Mouse (Mus musculus) hematopoietic stem cell, adult 5-6 weeks (primary cell): ENCODE measurements around the gene Fam110c. TPM values are rescaled to one million over a fixed set of nuclear protein-coding genes. Genes with fewer than 3 reads are reported as not detected.

Experiments
- ATAC-seq, 2 experiments: fragments of 125-278 bp in 1 of 2; replicated peaks in 1 of 2; 2 replicates each; pipeline ENCODE4 v1.8.0; 2016 to 2017; ENCODE audit warnings: inconsistent platforms in 2 of 2, mild to moderate bottlenecking in 2 of 2, moderate number of reproducible peaks in 2 of 2, low read depth in 1 of 2, moderate TSS enrichment in 1 of 2; ENCODE audit not compliant: low FRiP score in 2 of 2, poor library complexity in 2 of 2, severe bottlenecking in 2 of 2, insufficient read depth in 1 of 2, low TSS enrichment in 1 of 2
- total RNA-seq: library from RNA; stranded (forward); fragments of 172-1452, 232-1000 nt; gene quantifications from 2 replicates; pipeline ENCODE4 v1.2.3, GENCODE M21; 2017

The Fam110c gene
- total RNA-seq, 1 experiment from 2014 or later: 8.3 TPM

DNA sequence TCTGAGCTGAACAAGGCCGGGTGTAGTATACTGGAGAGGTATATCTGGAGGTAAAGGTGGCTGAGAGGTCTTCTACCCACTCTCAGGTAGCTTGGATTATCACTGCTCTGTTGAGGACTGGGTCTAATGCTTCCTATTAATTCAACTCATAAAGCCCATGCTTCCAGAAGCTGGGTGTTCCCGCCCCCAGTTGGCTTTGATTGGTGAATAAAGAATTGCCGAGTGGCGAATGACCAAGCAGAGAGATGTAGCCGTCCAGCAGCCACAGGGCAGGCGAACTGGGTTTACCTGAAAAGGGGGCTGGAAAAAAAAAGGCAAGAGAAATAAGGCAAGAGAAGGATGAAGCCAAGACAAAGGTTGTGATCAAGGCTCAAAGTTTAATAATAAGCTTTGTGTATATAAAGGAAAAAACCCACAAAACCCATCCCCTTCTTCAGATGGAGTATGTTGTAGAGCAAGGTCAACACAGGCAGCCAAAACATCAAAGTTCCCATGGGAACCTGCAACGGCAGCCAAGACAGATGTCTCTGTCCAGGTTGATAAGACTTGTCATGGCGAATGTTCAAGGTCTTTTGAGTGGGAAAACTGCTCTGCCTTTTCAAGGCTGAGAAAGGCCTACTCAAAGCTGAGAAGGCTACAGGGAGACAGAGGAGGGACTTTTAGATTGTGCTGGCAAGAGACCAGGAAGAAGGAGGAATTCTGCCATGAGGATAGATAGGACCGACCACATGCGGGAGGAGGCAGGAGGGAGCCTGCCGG lies 17.4 kb downstream of the Fam110c start:
- ATAC-seq: no peak

DNA sequence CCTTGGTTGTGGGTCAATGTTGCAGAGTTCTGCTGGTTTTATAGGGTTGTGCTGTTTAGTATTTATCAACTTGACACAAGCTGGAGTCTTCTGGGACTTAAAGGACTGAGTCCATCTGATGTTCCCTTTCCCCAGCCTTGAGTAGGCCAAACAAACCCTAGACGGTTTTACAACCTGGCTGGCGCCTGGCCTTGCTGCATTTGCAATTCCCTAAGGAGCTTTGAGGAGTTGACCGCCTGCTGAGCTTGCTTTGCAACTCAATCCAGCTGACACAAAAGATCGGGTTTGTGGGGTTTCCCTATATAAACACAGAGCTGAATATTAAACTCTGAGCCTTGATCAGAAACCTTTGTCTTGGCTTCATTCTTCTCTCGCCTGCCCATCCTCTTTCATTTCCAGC lies 18.8 kb downstream of the Fam110c start:
- ATAC-seq: no peak

- ATAC-seq: no peak
These were observed 23.5 kb downstream of the Fam110c start for GRCm38 (mm10) chr12:31097185-31097584.

- ATAC-seq: no peak; a peak in 1 of 4 replicates
These were observed 27.5 kb downstream of the Fam110c start for GRCm38 (mm10) chr12:31101190-31101589.

DNA sequence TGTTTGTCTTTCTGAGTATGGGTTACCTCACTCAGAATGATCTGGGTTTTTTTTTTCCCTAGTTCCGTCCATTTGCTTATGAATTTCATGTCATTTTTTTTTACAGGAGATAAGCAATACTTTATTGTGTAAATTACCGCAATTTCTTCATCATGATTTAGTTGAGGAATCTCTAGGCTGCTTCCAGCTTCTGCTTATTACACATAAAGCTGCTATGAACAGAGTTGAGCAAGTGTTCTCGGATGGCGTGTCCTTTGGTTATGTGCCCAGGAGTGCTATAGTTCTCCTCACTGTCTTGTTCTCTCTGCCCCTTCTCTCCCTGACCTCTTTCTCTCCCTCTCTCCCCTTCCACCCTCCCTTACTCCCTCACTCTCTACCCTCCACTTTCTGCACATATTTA lies 28.2 kb downstream of the Fam110c start:
- peak in 1 of 2 experiments; percentile 48; a peak in 1 of 4 replicates for ATAC-seq

- ATAC-seq: peak; percentile 64 to 71; a peak in 3 of 4 replicates
These were observed 42.4 kb downstream of the Fam110c start for GRCm38 (mm10) chr12:31116005-31116466.

- ATAC-seq: no peak
These were observed 46.9 kb downstream of the Fam110c start for GRCm38 (mm10) chr12:31120535-31120934.

GRCm38 (mm10) chr12:31122892-31123622 lies 49.4 kb downstream of the Fam110c start:
- no peak for ATAC-seq

DNA sequence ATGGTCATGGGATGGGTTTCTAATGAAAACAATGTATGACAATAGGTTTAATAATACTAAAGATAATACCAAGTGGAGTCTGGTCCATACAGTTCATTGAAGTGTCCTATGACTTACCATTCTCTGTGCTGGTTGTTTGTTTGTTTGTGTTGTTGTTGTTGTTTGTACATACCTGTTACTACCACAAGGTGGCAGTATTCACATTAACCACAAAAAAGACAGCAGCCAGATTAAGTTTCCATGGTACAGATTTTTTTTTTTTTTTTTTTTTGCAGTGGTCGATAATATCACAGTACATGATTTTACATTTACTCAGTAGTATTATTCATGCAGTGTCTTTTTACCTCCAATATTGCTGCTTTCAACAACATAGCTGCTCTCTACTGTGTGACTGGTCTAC lies 52.4 kb downstream of the Fam110c start:
- no peak for ATAC-seq

DNA sequence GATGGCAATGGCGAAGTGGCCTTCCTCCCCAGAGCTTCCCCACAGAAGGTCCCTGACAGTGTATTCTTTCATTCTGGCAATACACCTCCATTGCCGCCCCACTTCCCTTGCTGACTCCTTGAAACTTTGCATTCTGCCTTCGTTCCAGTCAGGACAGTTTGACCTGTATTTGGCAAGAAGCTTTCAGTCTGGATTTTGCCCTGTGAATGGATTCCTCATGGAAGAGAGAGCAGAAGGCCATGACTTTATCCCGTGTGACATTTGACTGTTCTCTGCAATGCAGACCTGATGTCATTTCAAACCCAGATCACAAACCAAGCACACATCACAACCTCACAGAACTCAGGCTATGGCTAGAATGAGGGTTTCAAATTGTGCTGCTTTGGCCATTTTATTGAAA lies 55.9 kb downstream of the Fam110c start:
- ATAC-seq: no peak

Other genes starting within 250 kb of the Fam110c start
- not detected in 2 replicates for gene Alkal2, start 189.5 kb upstream of the Fam110c start, total RNA-seq
- 76.4 and 82.5 TPM in 2 replicates for gene Acp1, start 162.3 kb upstream of the Fam110c start, total RNA-seq
- gene Sh3yl1, start 162.2 kb upstream of the Fam110c start, total RNA-seq: 2.4 and 2.6 TPM in 2 replicates
- gene Gm6993, start 166.9 kb downstream of the Fam110c start, total RNA-seq: not detected in 2 replicates
- not detected in 2 replicates for gene Lamb1, start 191.4 kb downstream of the Fam110c start, total RNA-seq